Mouse (Mus musculus) liver, embryonic 14.5 days (tissue): ENCODE measurements at regions not wholly inside any gene's neighbourhood (a gene's known extent, or its start where the extent isn't known, plus 50 kb on each side); places are given as distances from the start of the nearest gene placed in this dataset.

Experiments used
- CTCF ChIP-seq: IDR thresholded peaks from 2 replicates; pipeline ENCODE4 v1.5.1; 2016; ENCODE audit warnings: antibody characterized with exemption, low read depth, control low read depth
- EP300 ChIP-seq: IDR thresholded peaks from 2 replicates; pipeline ENCODE4 v1.6.1; 2016; ENCODE audit warnings: antibody characterized with exemption, low read depth

- TF ChIP-seq CTCF = no peak
- TF ChIP-seq EP300 = no peak
These were observed 634.1 kb downstream of the Zfp706 start for GRCm38 (mm10) chr15:36373481-36373880.
